In genomic region chrX:10422440-10422839, GRCm38 (mm10) we compare ENCODE assay signal across 12 mouse cellular contexts.
A peak's percentile ranks its signal among the peaks of the same experiment; 100 is the strongest.
DNase-seq lines count a peak whose midpoint lies in the region; ATAC-seq and TF ChIP-seq lines count a peak whose summit lies in the region.
"Had no signal": no experiment of that assay in that cellular context is flagged by ENCODE, and none has a peak within 500 bp of the region (broad histone marks: within the 10 kb centered on the region; RNA-seq: fewer than 3 reads in every experiment).

No protein-coding gene starts in this region.

- H3K27ac ChIP-seq in kidney, postnatal 0 days, result no peak overlapping the region
- H3K27ac ChIP-seq: gastrocnemius, adult 2 months; intestine, embryonic 15.5 days; liver, embryonic 12.5 days had no signal

- peak; percentile 13 for DNase-seq in cerebellum, adult 11 months
- DNase-seq in kidney, postnatal 0 days (ENCODE audit: low spot score), result peak; percentile 71
- DNase-seq in kidney, postnatal 36 days, result no peak
- peak; percentile 64 for DNase-seq in 3T3-L1 (ENCODE audit: low read depth, low spot score)
- DNase-seq in cerebellum, adult 9-11 months, result peak; percentile 17
- DNase-seq in gastrocnemius, postnatal 4 days (ENCODE audit: low spot score in 2 of 2), result no peak
- DNase-seq in thymus, postnatal 25 days, result no peak
- DNase-seq: gastrocnemius, adult 2 months had no signal

- no peak overlapping the region for H3K9ac ChIP-seq in kidney, postnatal 0 days (ENCODE audit: low read depth, low read length)
- H3K9ac ChIP-seq: intestine, embryonic 15.5 days; liver, embryonic 12.5 days had no signal

- H3K4me3 ChIP-seq in kidney, postnatal 0 days (replicated peaks; ENCODE audit: low read depth, low read length), result no peak overlapping the region
- H3K4me3 ChIP-seq: gastrocnemius, adult 2 months; intestine, embryonic 15.5 days; liver, embryonic 12.5 days had no signal

- H3K36me3 ChIP-seq in kidney, postnatal 0 days (ENCODE audit: insufficient read depth, low read length), result no peaks in the 10 kb centered on the region
- H3K36me3 ChIP-seq: intestine, embryonic 15.5 days; liver, embryonic 12.5 days had no signal

- no peaks in the 10 kb centered on the region for H3K27me3 ChIP-seq in kidney, postnatal 0 days (ENCODE audit: insufficient read depth, low read length)
- H3K27me3 ChIP-seq: intestine, embryonic 15.5 days; liver, embryonic 12.5 days had no signal

- no peak for TF ChIP-seq CTCF in kidney, postnatal 0 days (IDR thresholded peaks at IDR 0.05; ENCODE audit: low read depth)

- no peak for ATAC-seq in cerebellum, adult (ENCODE audit: insufficient number of reproducible peaks, low FRiP score, low TSS enrichment)
- no peak for ATAC-seq in kidney, postnatal 0 days (replicated peaks; ENCODE audit: low FRiP score, low read depth)
- ATAC-seq: activated CD4-positive, CD25-positive, alpha-beta regulatory T cell, adult 4 months; intestine, embryonic 15.5 days; liver, embryonic 12.5 days had no signal

- no peaks in the 10 kb centered on the region for H3K9me3 ChIP-seq in kidney, postnatal 0 days (replicated peaks; ENCODE audit: low read length)
- H3K9me3 ChIP-seq: intestine, embryonic 15.5 days; liver, embryonic 12.5 days had no signal

- H3K4me2 ChIP-seq in kidney, postnatal 0 days (ENCODE audit: low read length), result no peak overlapping the region
- H3K4me2 ChIP-seq: intestine, embryonic 15.5 days; liver, embryonic 12.5 days had no signal

- WGBS in kidney, postnatal 0 days, result 57% methylated on average over 2 of the region's 2 CpGs

- H3K4me1 ChIP-seq in kidney, postnatal 0 days (replicated peaks; ENCODE audit: insufficient read depth, low read length), result no peaks in the 10 kb centered on the region
- H3K4me1 ChIP-seq: intestine, embryonic 15.5 days; liver, embryonic 12.5 days had no signal

Comparison
In these comparisons a context has a peak if more than half of its experiments do, and no peak if none do; other contexts are left out.
1. DNase-seq: peak in cerebellum, adult 11 months (single experiment), kidney, postnatal 0 days (single experiment), 3T3-L1 (single experiment) and cerebellum, adult 9-11 months (single experiment); none in kidney, postnatal 36 days (0 of 2), gastrocnemius, postnatal 4 days (0 of 2) and thymus, postnatal 25 days (single experiment).